22 mouse cellular contexts compared by ENCODE assay signal in genomic region chr1:23536621-23537020, GRCm38 (mm10).
DNase-seq lines count a peak whose midpoint lies in the region; ATAC-seq and TF ChIP-seq lines count a peak whose summit lies in the region.
"Had no signal": no experiment of that assay in that cellular context is flagged by ENCODE, and none has a peak within 500 bp of the region (broad histone marks: within the 10 kb centered on the region; RNA-seq: fewer than 3 reads in every experiment).

No protein-coding gene starts in this region.

- H3K9me3 ChIP-seq in midbrain, embryonic 14.5 days (ENCODE audit: control insufficient read depth, low read length) = no peaks in the 10 kb centered on the region
- H3K9me3 ChIP-seq in midbrain, embryonic 16.5 days (replicated peaks; ENCODE audit: control insufficient read depth, low read length, poor library complexity, severe bottlenecking) = no peaks in the 10 kb centered on the region
- no peaks in the 10 kb centered on the region for H3K9me3 ChIP-seq in hindbrain, embryonic 14.5 days (ENCODE audit: control insufficient read depth, low read length)
- H3K9me3 ChIP-seq in neural tube, embryonic 14.5 days (ENCODE audit: control insufficient read depth, low read length) = no peaks in the 10 kb centered on the region
- H3K9me3 ChIP-seq: embryonic facial prominence, embryonic 13.5 days; G1E; heart, embryonic 10.5 days had no signal

- no peaks in the 10 kb centered on the region for H3K4me1 ChIP-seq in midbrain, embryonic 14.5 days (ENCODE audit: control insufficient read depth, insufficient read depth, low read length)
- H3K4me1 ChIP-seq in midbrain, embryonic 16.5 days (ENCODE audit: control insufficient read depth, insufficient read depth, low read length) = no peaks in the 10 kb centered on the region
- no peaks in the 10 kb centered on the region; the same call in 1 of the 2 replicates for H3K4me1 ChIP-seq in hindbrain, embryonic 14.5 days (replicated peaks; ENCODE audit: control insufficient read depth, insufficient read depth, low read length)
- H3K4me1 ChIP-seq in neural tube, embryonic 14.5 days (ENCODE audit: control insufficient read depth, insufficient read depth, low read length) = no peaks in the 10 kb centered on the region
- H3K4me1 ChIP-seq: embryonic facial prominence, embryonic 13.5 days; heart, embryonic 10.5 days had no signal

- TF ChIP-seq POLR2A in brain, embryonic 14.5 days (IDR thresholded peaks at IDR 0.05; ENCODE audit: borderline replicate concordance, extremely low read depth, insufficient read depth, insufficient read length, poor library complexity, severe bottlenecking) = no peak

- no peak overlapping the region for H3K27ac ChIP-seq in midbrain, embryonic 14.5 days (replicated peaks; ENCODE audit: low read depth, low read length)
- no peak overlapping the region for H3K27ac ChIP-seq in midbrain, embryonic 16.5 days (ENCODE audit: low read length)
- no peak overlapping the region for H3K27ac ChIP-seq in hindbrain, embryonic 14.5 days
- no peak overlapping the region for H3K27ac ChIP-seq in neural tube, embryonic 14.5 days (ENCODE audit: low read depth, low read length)
- H3K27ac ChIP-seq: embryonic facial prominence, embryonic 13.5 days; heart, embryonic 10.5 days had no signal

- ATAC-seq in midbrain, embryonic 14.5 days (ENCODE audit: low FRiP score, low TSS enrichment) = peak; percentile 31; the same call in 1 of the 2 replicates
- no peak for ATAC-seq in midbrain, embryonic 16.5 days
- ATAC-seq in hindbrain, embryonic 14.5 days (ENCODE audit: low FRiP score) = peak; percentile 40; the same call in 1 of the 2 replicates
- peak; percentile 44; the same call in 1 of the 2 replicates for ATAC-seq in neural tube, embryonic 14.5 days (ENCODE audit: low read depth)
- ATAC-seq: CD4-positive, CD25-positive, alpha-beta regulatory T cell, adult 4 months; forebrain, embryonic 14.5 days had no signal

- no peak for TF ChIP-seq CTCF in brain, embryonic 14.5 days (IDR thresholded peaks at IDR 0.05; ENCODE audit: borderline replicate concordance, extremely low read depth, insufficient read depth, insufficient read length)

- no peaks in the 10 kb centered on the region for H3K36me3 ChIP-seq in midbrain, embryonic 14.5 days (ENCODE audit: control insufficient read depth, insufficient read depth, low read length)
- no peaks in the 10 kb centered on the region for H3K36me3 ChIP-seq in midbrain, embryonic 16.5 days (ENCODE audit: control insufficient read depth, insufficient read depth, low read length)
- no peaks in the 10 kb centered on the region for H3K36me3 ChIP-seq in hindbrain, embryonic 14.5 days (replicated peaks; ENCODE audit: control insufficient read depth, insufficient read depth)
- H3K36me3 ChIP-seq in neural tube, embryonic 14.5 days (ENCODE audit: control insufficient read depth, insufficient read depth, low read length) = no peaks in the 10 kb centered on the region
- H3K36me3 ChIP-seq: embryonic facial prominence, embryonic 13.5 days; G1E; heart, embryonic 10.5 days had no signal

- H3K4me2 ChIP-seq in midbrain, embryonic 14.5 days (ENCODE audit: low read length) = no peak overlapping the region
- no peak overlapping the region for H3K4me2 ChIP-seq in midbrain, embryonic 16.5 days (ENCODE audit: low read length)
- H3K4me2 ChIP-seq in hindbrain, embryonic 14.5 days (replicated peaks) = no peak overlapping the region
- H3K4me2 ChIP-seq in neural tube, embryonic 14.5 days (ENCODE audit: low read depth, low read length) = no peak overlapping the region
- H3K4me2 ChIP-seq: embryonic facial prominence, embryonic 13.5 days had no signal

- no peaks in the 10 kb centered on the region for H3K27me3 ChIP-seq in midbrain, embryonic 14.5 days (ENCODE audit: control insufficient read depth, insufficient read depth, low read length)
- no peaks in the 10 kb centered on the region for H3K27me3 ChIP-seq in midbrain, embryonic 16.5 days (ENCODE audit: control insufficient read depth, insufficient read depth, low read depth, low read length)
- H3K27me3 ChIP-seq in hindbrain, embryonic 14.5 days (ENCODE audit: control insufficient read depth, insufficient read depth, low read length) = no peaks in the 10 kb centered on the region
- H3K27me3 ChIP-seq in neural tube, embryonic 14.5 days (ENCODE audit: control insufficient read depth, insufficient read depth, low read length) = no peaks in the 10 kb centered on the region
- H3K27me3 ChIP-seq: embryonic facial prominence, embryonic 13.5 days had no signal

- H3K4me3 ChIP-seq in midbrain, embryonic 14.5 days (replicated peaks; ENCODE audit: low read depth, low read length) = no peak overlapping the region
- H3K4me3 ChIP-seq in midbrain, embryonic 16.5 days (ENCODE audit: low read depth, low read length) = no peak overlapping the region
- no peak overlapping the region for H3K4me3 ChIP-seq in hindbrain, embryonic 14.5 days (replicated peaks; ENCODE audit: low read length)
- no peak overlapping the region for H3K4me3 ChIP-seq in neural tube, embryonic 14.5 days (ENCODE audit: low read depth, low read length)
- H3K4me3 ChIP-seq: embryonic facial prominence, embryonic 13.5 days; heart, embryonic 10.5 days had no signal

- no peak for DNase-seq in midbrain, embryonic 14.5 days
- peak; percentile 13 for DNase-seq in brain, embryonic 14.5 days (ENCODE audit: low read depth)
- DNase-seq in hindbrain, embryonic 14.5 days (ENCODE audit: low spot score) = no peak
- no peak for DNase-seq in spleen, postnatal 4 days (ENCODE audit: low spot score in 2 of 2)
- DNase-seq in layer of hippocampus, postnatal 10 days (ENCODE audit: low spot score in 2 of 2) = no peak
- DNase-seq: adrenal gland, postnatal 10 days; B cell, adult 2 months; cerebellum, adult 11-12 months; cerebellum, adult 9-11 months; cerebellum, postnatal 36 days; gastrocnemius, postnatal 10 days; heart, adult 18-20 months; heart, postnatal 10 days; heart, postnatal 4 days; kidney, adult 11 months had no signal

- 67% methylated on average over 10 of the region's 10 CpGs for WGBS in midbrain, embryonic 14.5 days
- 64% methylated on average over 10 of the region's 10 CpGs for WGBS in midbrain, embryonic 16.5 days
- 64% methylated on average over 10 of the region's 10 CpGs for WGBS in hindbrain, embryonic 14.5 days
- 53% methylated on average over 10 of the region's 10 CpGs for WGBS in neural tube, embryonic 14.5 days

- H3K9ac ChIP-seq in midbrain, embryonic 14.5 days (replicated peaks; ENCODE audit: low read length) = no peak overlapping the region
- H3K9ac ChIP-seq in midbrain, embryonic 16.5 days (ENCODE audit: low read depth, low read length) = no peak overlapping the region
- H3K9ac ChIP-seq in hindbrain, embryonic 14.5 days = no peak overlapping the region
- no peak overlapping the region for H3K9ac ChIP-seq in neural tube, embryonic 14.5 days (replicated peaks; ENCODE audit: low read depth, low read length)
- H3K9ac ChIP-seq: embryonic facial prominence, embryonic 13.5 days had no signal
